Mouse (Mus musculus) CH12.LX (cell line): ENCODE measurements at regions not wholly inside any gene's neighbourhood (a gene's known extent, or its start where the extent isn't known, plus 50 kb on each side); places are given as distances from the start of the nearest gene placed in this dataset.

Source experiments
- CTCF ChIP-seq, 2 experiments: IDR thresholded peaks in 1 of 2; conservative IDR thresholded peaks in 1 of 2; 2 replicates each; pipeline ENCODE4 v1.5.1; 2011 to 2012; ENCODE audit warnings: low read depth in 2 of 2, low read length in 2 of 2, improper control_type of control experiment in 1 of 2, inconsistent platforms in 1 of 2, mild to moderate bottlenecking in 1 of 2, moderate library complexity in 1 of 2
- POLR2A ChIP-seq: IDR thresholded peaks from 2 replicates; pipeline ENCODE4 v1.6.1; 2011; ENCODE audit warnings: low read depth, mild to moderate bottlenecking, improper control_type of control experiment, low read length
- TBP ChIP-seq: conservative IDR thresholded peaks from 2 replicates; pipeline ENCODE4 v1.6.1; 2011; ENCODE audit warnings: low read depth, low read length, improper control_type of control experiment
- USF1 ChIP-seq: IDR thresholded peaks from 2 replicates; pipeline ENCODE4 v1.6.1; 2014; ENCODE audit warnings: low read depth, mild to moderate bottlenecking, inconsistent platforms, low read length, improper control_type of control experiment
- ZKSCAN1 ChIP-seq: IDR thresholded peaks from 2 replicates; pipeline ENCODE4 v1.6.1; 2012; ENCODE audit warnings: low read depth, inconsistent platforms, low read length, improper control_type of control experiment, borderline replicate concordance

DNA sequence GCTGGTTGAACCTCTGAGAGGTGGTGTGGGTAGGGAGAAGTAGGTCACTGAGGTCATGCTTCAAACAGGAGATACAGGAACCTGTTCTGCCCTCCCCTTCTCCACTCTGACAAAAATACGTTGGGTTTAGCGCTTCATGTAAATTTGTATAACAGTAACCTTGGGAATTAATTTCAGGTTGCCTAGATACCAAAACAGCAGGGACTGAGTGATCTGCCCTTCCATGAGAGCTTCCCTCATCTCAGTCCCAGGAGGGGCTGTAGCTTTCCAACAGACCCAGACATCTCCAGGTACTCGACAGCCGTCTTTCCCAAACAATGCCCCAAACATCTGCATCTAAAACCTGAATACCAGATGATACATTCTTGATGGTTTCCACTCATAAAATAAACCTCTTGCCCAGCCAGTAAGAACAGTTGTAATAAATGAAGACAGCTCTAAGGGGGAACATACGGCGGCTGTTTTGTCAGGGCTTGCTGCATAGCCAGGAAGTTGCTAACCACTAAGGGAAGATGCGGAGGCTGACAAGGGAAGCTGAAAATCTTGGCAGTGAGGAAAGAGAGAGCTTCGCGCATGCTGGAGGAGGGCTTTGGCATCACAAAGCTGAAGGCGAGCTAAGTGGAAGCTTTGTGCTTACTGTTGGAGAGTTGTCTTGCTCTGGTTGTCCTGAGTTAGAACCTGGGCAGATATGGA is 137.4 kb upstream of the Daam1 start:
- TF ChIP-seq USF1, result no peak
- no peak for TF ChIP-seq CTCF (conservative IDR thresholded peaks at IDR 0.05 in 1 of 2, IDR thresholded peaks at IDR 0.05 in 1 of 2; ENCODE audit: low read depth in 2 of 2, low read length in 2 of 2)
- TF ChIP-seq POLR2A, result no peak
- TF ChIP-seq ZKSCAN1, result no peak
- no peak for TF ChIP-seq TBP
